Mouse (Mus musculus) ES-E14 (cell line): ENCODE results near the gene Spn. TPM values are rescaled to one million over a fixed set of nuclear protein-coding genes. Genes with fewer than 3 reads are reported as not detected.

Experiments
- DNase-seq: peaks from one replicate; pipeline ENCODE4 v3.0.0-alpha.2; 2013; ENCODE audit warnings: low read depth, low spot score
- H3K27ac ChIP-seq: 2 replicates; pipeline ENCODE4 v1.5.1; 2012; ENCODE audit warnings: low read depth, mild to moderate bottlenecking, low read length, moderate library complexity, mixed read lengths; ENCODE audit not compliant: poor library complexity, insufficient read depth, severe bottlenecking
- H3K36me3 ChIP-seq: 2 replicates; pipeline ENCODE4 v1.6.1; 2012; ENCODE audit warnings: mild to moderate bottlenecking, low read length, moderate library complexity, mixed read lengths; ENCODE audit not compliant: control insufficient read depth, poor library complexity, insufficient read depth, severe bottlenecking
- H3K4me1 ChIP-seq, 2 experiments: fragments of 150-350 bp in 1 of 2; sonication (generic) in 1 of 2; 2 replicates each; pipeline ENCODE4 v1.6.1; 2012; ENCODE audit warnings: low read length in 2 of 2, mild to moderate bottlenecking in 1 of 2, mixed read lengths in 1 of 2; ENCODE audit not compliant: control insufficient read depth in 2 of 2, insufficient read depth in 2 of 2, poor library complexity in 1 of 2
- H3K4me3 ChIP-seq, 2 experiments: fragments of 150-350 bp in 1 of 2; sonication (generic) in 1 of 2; 2 replicates each; pipeline ENCODE4 v1.5.1; 2012; ENCODE audit warnings: low read length in 2 of 2, low read depth in 1 of 2, mild to moderate bottlenecking in 1 of 2, mixed read lengths in 1 of 2; ENCODE audit not compliant: insufficient read depth in 1 of 2, poor library complexity in 1 of 2, severe bottlenecking in 1 of 2
- H3K9ac ChIP-seq: 2 replicates; pipeline ENCODE4 v1.6.1; 2012; ENCODE audit warnings: low read depth, mild to moderate bottlenecking, low read length, mixed read lengths; ENCODE audit not compliant: poor library complexity, insufficient read depth, severe bottlenecking
- H3K9me3 ChIP-seq: fragments of 150-350 bp; sonication (generic); 2 replicates; pipeline ENCODE4 v1.6.1; 2012; ENCODE audit warnings: low read depth, mild to moderate bottlenecking, low read length; ENCODE audit not compliant: control insufficient read depth, insufficient read depth
- CHD2 ChIP-seq: IDR thresholded peaks from 2 replicates; pipeline ENCODE4 v1.6.1; 2014; ENCODE audit warnings: mild to moderate bottlenecking, low read depth, low read length, inconsistent platforms
- HCFC1 ChIP-seq: IDR thresholded peaks from 2 replicates; pipeline ENCODE4 v1.6.1; 2012; ENCODE audit warnings: low read length, inconsistent platforms, borderline replicate concordance; ENCODE audit not compliant: insufficient read depth
- MAFK ChIP-seq: IDR thresholded peaks from 2 replicates; pipeline ENCODE4 v1.6.1; 2014; ENCODE audit warnings: mild to moderate bottlenecking, low read depth, low read length, inconsistent platforms; ENCODE audit not compliant: insufficient read depth
- ZC3H11A ChIP-seq: IDR thresholded peaks from 2 replicates; pipeline ENCODE4 v1.6.1; 2012; ENCODE audit warnings: low read depth, mild to moderate bottlenecking, inconsistent platforms, low read length, borderline replicate concordance
- ZNF384 ChIP-seq: IDR thresholded peaks from 2 replicates; pipeline ENCODE4 v1.6.1; 2012; ENCODE audit warnings: low read depth, low read length, inconsistent platforms
- in situ Hi-C, 2 experiments: fragments of 600-800 bp; cut with MboI; formaldehyde crosslinking; loops; one replicate each; pipeline ENCODE4 v1.15.1; 2025; ENCODE audit warnings: low sequenced_read_pairs in 2 of 2, inconsistent platforms in 1 of 2; ENCODE audit not compliant: unreplicated experiment in 2 of 2
- total RNA-seq: library from RNA; depleted of rRNA; stranded (reverse); fragments of 300-350 nt; gene quantifications from 2 replicates; pipeline ENCODE4 v1.2.3, GENCODE M21; 2012; rRNA removed

Spn gene
- total RNA-seq: 30.2 and 67.4 TPM in 2 replicates

- no peak within 1 kb of the TSS for H3K9ac ChIP-seq
- DNase-seq: no peak
- H3K9me3 ChIP-seq: no peaks in the 10 kb centered on the region
- no peak for TF ChIP-seq ZNF384
- TF ChIP-seq CHD2: no peak
- no peak for TF ChIP-seq ZC3H11A
- TF ChIP-seq HCFC1: no peak
- TF ChIP-seq MAFK: no peak
- in situ Hi-C loops: no loop called here
- H3K4me3 ChIP-seq: peak within 1 kb of the TSS; percentile 7 to 26; a peak in 1 of 4 replicates
- no peaks in the 10 kb centered on the region for H3K36me3 ChIP-seq
- peaks cover 3 to 32% of the 10 kb centered on the region in 2 experiments; a peak in 3 of 4 replicates for H3K4me1 ChIP-seq
- H3K27ac ChIP-seq: no peak within 1 kb of the TSS
Measured at GRCm38 (mm10) chr7:127137262-127138017, at the start of gene Spn. Gene Spn, minus strand, starts transcription at chr7:127137823.

GRCm38 (mm10) chr7:127187351-127187750, 49.7 kb upstream of the Spn start:
- Histone ChIP-seq H3K9me3 (no peaks in the 10 kb centered on the region), H3K27ac (no peak overlapping the region; the same call in 1 of the 2 replicates), H3K4me1 (peaks cover 2 to 7% of the 10 kb centered on the region in 2 experiments; a peak in 3 of 4 replicates), H3K4me3 (no peak overlapping the region), H3K9ac (no peak overlapping the region), H3K36me3 (peaks cover 7% of the 10 kb centered on the region)
- in situ Hi-C loops: no loop called here
- no peak for DNase-seq
- TF ChIP-seq CHD2 (no peak), ZNF384 (0 out of 2 replicates have a peak, but pooled peaks have one; percentile 6)

DNA sequence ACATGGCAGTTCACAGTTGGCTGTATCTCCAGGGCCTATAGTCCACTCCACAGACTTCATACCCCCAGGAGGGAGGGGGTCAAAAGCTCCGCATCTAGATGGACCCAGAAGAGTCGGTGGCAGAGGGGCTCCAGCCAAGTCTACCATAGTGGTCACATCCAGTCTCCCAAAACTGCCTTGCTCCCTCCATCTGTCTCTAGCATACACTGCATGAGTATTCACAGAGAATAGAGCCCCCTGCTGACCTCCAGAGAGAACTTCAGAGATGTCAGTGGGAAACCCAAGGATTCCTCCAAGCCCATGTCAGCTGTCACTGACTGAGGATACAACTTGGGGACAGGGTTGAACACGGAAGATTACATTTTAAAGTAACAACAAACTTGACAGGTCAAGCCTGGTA, 48.0 kb upstream of the Spn start:
- H3K4me3 ChIP-seq: no peak overlapping the region
- H3K9ac ChIP-seq: no peak overlapping the region
- no peaks in the 10 kb centered on the region for H3K36me3 ChIP-seq
- peak; percentile 60 for DNase-seq
- no peak for TF ChIP-seq ZNF384
- TF ChIP-seq MAFK: no peak
- no peak for TF ChIP-seq CHD2
- TF ChIP-seq HCFC1: no peak
- H3K27ac ChIP-seq: no peak overlapping the region
- peaks cover 2 to 7% of the 10 kb centered on the region in 2 experiments; a peak in 2 of 4 replicates for H3K4me1 ChIP-seq
- no peaks in the 10 kb centered on the region for H3K9me3 ChIP-seq
- in situ Hi-C loops: no loop called here

DNA sequence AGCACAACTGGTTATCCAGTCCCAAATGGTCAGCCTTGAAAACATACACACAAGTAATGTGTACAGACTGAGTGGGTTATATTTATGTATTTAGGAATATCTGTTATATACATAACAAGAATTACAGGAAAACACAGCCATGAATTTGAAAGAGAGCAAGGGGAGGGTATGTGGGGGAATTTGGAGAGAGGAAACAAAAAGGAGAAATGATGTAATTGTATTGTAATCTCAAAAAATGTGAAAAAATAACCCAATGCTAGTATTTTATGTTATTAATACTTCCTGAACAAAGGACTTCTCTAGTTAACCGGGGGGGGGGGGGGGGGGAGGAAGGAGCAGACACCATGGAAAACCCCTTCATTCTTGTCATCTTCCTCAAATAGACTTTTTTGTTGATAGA, 47.1 kb upstream of the Spn start:
- H3K4me3 ChIP-seq: no peak overlapping the region
- H3K36me3 ChIP-seq: no peaks in the 10 kb centered on the region
- no peak for TF ChIP-seq ZC3H11A
- TF ChIP-seq CHD2: no peak
- TF ChIP-seq ZNF384: no peak
- no peak for TF ChIP-seq HCFC1
- no peak for TF ChIP-seq MAFK
- no peak for DNase-seq
- H3K27ac ChIP-seq: no peak overlapping the region
- in situ Hi-C loops: no loop called here
- peaks cover 2 to 7% of the 10 kb centered on the region in 2 experiments; a peak in 2 of 4 replicates for H3K4me1 ChIP-seq
- no peak overlapping the region for H3K9ac ChIP-seq
- H3K9me3 ChIP-seq: no peaks in the 10 kb centered on the region
